Mouse (Mus musculus): Measurements from ENCODE around the gene Stpg4.

GRCm38 (mm10) chr17:87474501-87474795, 46.9 kb upstream of the Stpg4 start:
- no peak for TF ChIP-seq CTCF (IDR thresholded peaks at IDR 0.05; ENCODE audit: low read depth, low read length)
- no peak for TF ChIP-seq POLR2AphosphoS5 (IDR thresholded peaks at IDR 0.05; ENCODE audit: insufficient replicate concordance, low read depth, low read length)
- no peak for TF ChIP-seq GATA1 (IDR thresholded peaks at IDR 0.05; ENCODE audit: borderline replicate concordance, low read length)
- no peak for TF ChIP-seq TAL1 (conservative IDR thresholded peaks at IDR 0.05; ENCODE audit: low read depth, low read length)
- no peak for TF ChIP-seq GATA2 (IDR thresholded peaks at IDR 0.05; ENCODE audit: borderline replicate concordance, low read depth, low read length)

Measured in G1E (cell line).